Mouse (Mus musculus) C2C12 (cell line): ENCODE results near the gene Matn1. TPM values are rescaled to one million over a fixed set of nuclear protein-coding genes. Genes with fewer than 3 reads are reported as not detected.

Experiments used
- H3K27me3 ChIP-seq: one replicate; pipeline ENCODE4 v1.6.1; 2011; ENCODE audit not compliant: control insufficient read depth, insufficient read depth, insufficient read length
- H3K36me3 ChIP-seq: one replicate; pipeline ENCODE4 v1.6.1; 2011; ENCODE audit not compliant: control insufficient read depth, insufficient read depth
- H3K4me3 ChIP-seq: one replicate; pipeline ENCODE4 v1.5.1; 2011; ENCODE audit warnings: mild to moderate bottlenecking, control low read depth; ENCODE audit not compliant: poor library complexity, insufficient read depth, severe bottlenecking
- H3K79me2 ChIP-seq: one replicate; pipeline ENCODE4 v1.6.1; 2011; ENCODE audit not compliant: control insufficient read depth, insufficient read depth
- H3K79me3 ChIP-seq: one replicate; pipeline ENCODE4 v1.6.1; 2011; ENCODE audit warnings: low read depth, control low read depth
- H3ac ChIP-seq: one replicate; pipeline ENCODE3; 2011; ENCODE audit warnings: low read depth; ENCODE audit not compliant: control insufficient read depth, insufficient read length
- CEBPB ChIP-seq: IDR thresholded peaks from one replicate; pipeline ENCODE4 v1.6.1; 2011; ENCODE audit warnings: low read depth, mild to moderate bottlenecking, control low read depth, moderate library complexity
- CTCF ChIP-seq: IDR thresholded peaks from one replicate; pipeline ENCODE4 v1.5.1; 2011; ENCODE audit not compliant: control insufficient read depth, insufficient read depth, insufficient read length
- FOSL1 ChIP-seq: IDR thresholded peaks from one replicate; pipeline ENCODE4 v1.8.0; 2011; ENCODE audit warnings: mild to moderate bottlenecking, low read length; ENCODE audit not compliant: poor library complexity, insufficient read depth, severe bottlenecking
- MAX ChIP-seq: IDR thresholded peaks from one replicate; pipeline ENCODE4 v1.6.1; 2011; ENCODE audit warnings: mild to moderate bottlenecking, control low read depth
- MYOD1 ChIP-seq: IDR thresholded peaks from one replicate; pipeline ENCODE4 v1.6.1; 2011; ENCODE audit warnings: low read depth; ENCODE audit not compliant: control insufficient read depth, insufficient read length
- MYOG ChIP-seq: IDR thresholded peaks from one replicate; pipeline ENCODE4 v1.6.1; 2011; ENCODE audit not compliant: control insufficient read depth, insufficient read length; ENCODE audit errors: extremely low read depth
- USF1 ChIP-seq: IDR thresholded peaks from one replicate; pipeline ENCODE4 v1.6.1; 2011; ENCODE audit warnings: low read depth, mild to moderate bottlenecking, control low read depth, moderate library complexity
- polyA plus RNA-seq: library from polyadenylated mRNA; unstranded; fragments of >200 nt; fragmentation: generic; extraction: Trizol; gene quantifications from one replicate; pipeline ENCODE4 v1.2.1, GENCODE M21; 2012; ENCODE audit warnings: missing spikeins

Matn1 gene
- polyA plus RNA-seq, 1 experiment, result not detected

DNA sequence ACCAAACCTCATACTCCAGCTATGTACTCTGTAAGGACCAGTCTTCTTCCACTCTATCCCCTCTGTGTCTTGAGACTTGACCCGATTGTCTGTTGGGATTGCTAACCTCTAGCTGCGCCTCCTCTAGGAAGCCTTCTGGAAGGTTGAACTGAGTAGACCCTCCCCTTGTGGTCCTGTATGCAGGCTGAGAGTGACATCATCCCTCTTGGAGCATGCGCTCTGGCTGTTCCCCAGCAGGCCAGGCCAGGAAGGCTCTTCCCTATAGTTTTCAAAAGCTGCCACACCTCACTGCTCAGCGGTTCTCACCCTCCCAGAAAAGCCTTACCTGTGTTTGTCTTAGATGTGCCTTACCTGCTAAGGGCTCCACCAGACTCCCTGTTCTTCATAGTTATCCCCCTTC, 42.9 kb downstream of the Matn1 start:
- Histone ChIP-seq H3K36me3 (no peaks in the 10 kb centered on the region), H3ac (no peak overlapping the region), H3K79me2 (no peaks in the 10 kb centered on the region), H3K27me3 (peaks cover 8% of the 10 kb centered on the region), H3K4me3 (no peak overlapping the region), H3K79me3 (no peaks in the 10 kb centered on the region)
- TF ChIP-seq CEBPB, result no peak
- no peak for TF ChIP-seq USF1
- TF ChIP-seq MAX, result no peak
- TF ChIP-seq MYOG, result no peak
- no peak for TF ChIP-seq CTCF
- TF ChIP-seq FOSL1, result no peak
- no peak for TF ChIP-seq MYOD1

- Histone ChIP-seq H3K79me3 (no peaks in the 10 kb centered on the region), H3K79me2 (no peaks in the 10 kb centered on the region), H3ac (no peak overlapping the region), H3K4me3 (no peak overlapping the region), H3K36me3 (no peaks in the 10 kb centered on the region), H3K27me3 (peaks cover 8% of the 10 kb centered on the region)
- TF ChIP-seq CTCF, result no peak
- TF ChIP-seq CEBPB, result no peak
- no peak for TF ChIP-seq FOSL1
- no peak for TF ChIP-seq MAX
- no peak for TF ChIP-seq USF1
- TF ChIP-seq MYOG, result no peak
- no peak for TF ChIP-seq MYOD1
Measured at GRCm38 (mm10) chr4:130988219-130988839, 44.1 kb downstream of the Matn1 start.

DNA sequence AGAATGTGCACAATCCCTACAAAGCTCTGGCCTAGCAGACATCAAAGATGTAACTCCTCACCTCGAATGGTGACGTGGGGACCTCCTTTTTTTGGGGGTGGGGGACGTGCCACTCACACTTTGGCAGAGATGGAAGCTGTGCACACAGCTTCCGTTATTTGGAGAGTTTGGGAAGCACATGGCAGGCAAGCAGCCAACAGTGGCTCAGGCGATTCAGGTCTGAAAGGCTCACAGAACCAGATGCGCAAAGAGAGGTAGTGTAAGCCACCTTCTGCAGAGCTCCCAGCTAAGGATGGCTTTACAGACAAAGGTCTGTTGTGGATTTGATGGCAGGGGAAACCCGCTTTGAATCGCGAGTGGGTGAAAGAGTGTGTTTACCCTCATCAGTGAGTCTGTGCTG, 45.0 kb downstream of the Matn1 start:
- no peaks in the 10 kb centered on the region for H3K79me2 ChIP-seq
- TF ChIP-seq MYOG (no peak), USF1 (no peak), MAX (no peak), MYOD1 (no peak), FOSL1 (no peak), CTCF (no peak), CEBPB (no peak)
- H3ac ChIP-seq, result no peak overlapping the region
- H3K36me3 ChIP-seq, result no peaks in the 10 kb centered on the region
- no peak overlapping the region for H3K4me3 ChIP-seq
- H3K27me3 ChIP-seq, result peaks cover 8% of the 10 kb centered on the region
- no peaks in the 10 kb centered on the region for H3K79me3 ChIP-seq

DNA sequence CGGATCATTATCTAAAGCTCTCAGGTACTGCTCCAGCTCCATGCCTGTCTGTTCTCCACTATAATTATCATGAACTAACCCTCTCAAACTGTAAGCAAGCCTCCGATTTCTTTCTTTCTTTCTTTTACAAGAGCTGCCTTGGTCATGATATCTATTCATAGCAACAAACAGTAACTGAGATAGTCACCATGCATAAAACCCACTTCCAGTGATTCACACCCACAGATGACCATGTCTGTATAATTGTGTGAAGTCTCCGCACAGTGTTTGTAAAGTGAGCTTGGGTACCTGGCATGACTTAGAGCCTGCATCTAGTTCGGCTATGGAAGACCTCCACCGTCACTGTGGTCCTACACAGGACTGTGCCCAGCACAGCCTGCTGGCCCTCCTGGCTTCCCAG, 46.8 kb downstream of the Matn1 start:
- Histone ChIP-seq H3K79me2 (no peaks in the 10 kb centered on the region), H3K27me3 (no peaks in the 10 kb centered on the region), H3ac (no peak overlapping the region), H3K4me3 (no peak overlapping the region), H3K79me3 (no peaks in the 10 kb centered on the region), H3K36me3 (no peaks in the 10 kb centered on the region)
- TF ChIP-seq MYOD1, result no peak
- TF ChIP-seq CEBPB, result no peak
- no peak for TF ChIP-seq CTCF
- no peak for TF ChIP-seq MYOG
- TF ChIP-seq FOSL1, result no peak
- TF ChIP-seq USF1, result no peak
- TF ChIP-seq MAX, result no peak

DNA sequence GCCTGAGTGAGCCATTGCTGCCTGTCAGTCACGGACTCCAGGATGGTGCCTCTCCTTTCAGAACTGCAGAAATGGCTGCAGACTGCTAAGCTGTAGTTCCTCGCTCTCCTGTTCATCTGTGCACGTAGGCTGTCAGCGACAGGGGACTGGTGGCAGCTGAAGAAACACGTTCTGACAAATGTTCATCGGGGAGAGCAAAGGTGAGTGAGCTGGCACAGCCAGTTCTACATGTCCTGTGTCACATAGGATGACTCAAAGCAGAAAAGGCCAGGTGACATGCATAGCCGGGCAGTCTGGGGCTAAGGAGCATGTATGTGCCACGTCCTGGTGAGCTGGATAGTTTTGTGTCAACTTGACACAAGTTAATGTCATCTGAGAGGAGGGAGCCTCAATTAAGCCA, 50.4 kb downstream of the Matn1 start:
- no peaks in the 10 kb centered on the region for H3K27me3 ChIP-seq

More for the DNA sequence above, 50.4 kb downstream of the Matn1 start:
- no peak for TF ChIP-seq MAX
- no peak for TF ChIP-seq USF1
- no peak for TF ChIP-seq FOSL1
- TF ChIP-seq MYOD1, result no peak
- TF ChIP-seq CEBPB, result no peak
- TF ChIP-seq CTCF, result no peak
- H3K4me3 ChIP-seq, result no peak overlapping the region
- no peaks in the 10 kb centered on the region for H3K36me3 ChIP-seq
- no peak overlapping the region for H3ac ChIP-seq
- no peaks in the 10 kb centered on the region for H3K79me2 ChIP-seq
- H3K79me3 ChIP-seq, result no peaks in the 10 kb centered on the region
